Mouse (Mus musculus) heart, adult 8-10 months (tissue): ENCODE data around the gene Tbc1d1. TPM values are rescaled to one million over a fixed set of nuclear protein-coding genes. Genes with fewer than 3 reads are reported as not detected.

Experiments
- DNase-seq: peaks from one replicate; pipeline ENCODE4 v3.0.0; 2022; ENCODE audit warnings: low spot score
- total RNA-seq, 4 experiments: library from RNA; stranded (reverse); gene quantifications; 2 replicates each; pipeline ENCODE4 v1.2.4; 2022

The Tbc1d1 gene
- total RNA-seq, 4 experiments from 2014 or later = 11.1 to 15.7 (median 13.5) TPM

- DNase-seq = peak; percentile 63
These were observed 118.8 kb downstream of the Tbc1d1 start for GRCm38 (mm10) chr5:64274738-64275451.

- DNase-seq = no peak
These were observed 121.6 kb downstream of the Tbc1d1 start for GRCm38 (mm10) chr5:64277646-64278191.

- DNase-seq = no peak
These were observed 123.6 kb downstream of the Tbc1d1 start for GRCm38 (mm10) chr5:64279668-64280067.

- DNase-seq = no peak
These were observed 124.1 kb downstream of the Tbc1d1 start for GRCm38 (mm10) chr5:64280191-64280590.

GRCm38 (mm10) chr5:64280613-64281012 lies 124.5 kb downstream of the Tbc1d1 start:
- no peak for DNase-seq

- no peak for DNase-seq
These were observed 125.6 kb downstream of the Tbc1d1 start for GRCm38 (mm10) chr5:64281674-64282073.

- no peak for DNase-seq
These were observed 126.5 kb downstream of the Tbc1d1 start for GRCm38 (mm10) chr5:64282594-64282993.

GRCm38 (mm10) chr5:64285289-64285688 lies 129.2 kb downstream of the Tbc1d1 start:
- no peak for DNase-seq

GRCm38 (mm10) chr5:64285851-64286250 lies 129.7 kb downstream of the Tbc1d1 start:
- DNase-seq = no peak

- DNase-seq = no peak
These were observed 131.2 kb downstream of the Tbc1d1 start for GRCm38 (mm10) chr5:64287287-64287686.

GRCm38 (mm10) chr5:64288031-64288928 lies 132.2 kb downstream of the Tbc1d1 start:
- DNase-seq = no peak

- DNase-seq = peak; percentile 90
These were observed 133.3 kb downstream of the Tbc1d1 start for GRCm38 (mm10) chr5:64289202-64290060.

- DNase-seq = no peak
These were observed 133.9 kb downstream of the Tbc1d1 start for GRCm38 (mm10) chr5:64290061-64290345.

GRCm38 (mm10) chr5:64291657-64292056 lies 135.6 kb downstream of the Tbc1d1 start:
- DNase-seq = no peak

GRCm38 (mm10) chr5:64295621-64296020 lies 139.5 kb downstream of the Tbc1d1 start:
- no peak for DNase-seq

GRCm38 (mm10) chr5:64296328-64296727 lies 140.2 kb downstream of the Tbc1d1 start:
- no peak for DNase-seq

GRCm38 (mm10) chr5:64297100-64297499 lies 141.0 kb downstream of the Tbc1d1 start:
- no peak for DNase-seq

- DNase-seq = no peak
These were observed 142.4 kb downstream of the Tbc1d1 start for GRCm38 (mm10) chr5:64298331-64299036.

GRCm38 (mm10) chr5:64299508-64300324 lies 143.6 kb downstream of the Tbc1d1 start:
- no peak for DNase-seq

GRCm38 (mm10) chr5:64301246-64301645 lies 145.1 kb downstream of the Tbc1d1 start:
- no peak for DNase-seq
